Mouse (Mus musculus): Measurements from ENCODE around the gene Hltf. TPM values are rescaled to one million over a fixed set of nuclear protein-coding genes. Genes with fewer than 3 reads are reported as not detected.
"Not testable (repeated sequence)": the region's sequence is repeated elsewhere in the genome, so short reads cannot be mapped to it uniquely, and the experiment has no call there.

Gene Hltf
- total RNA-seq (2018; cell fraction: chromatin; rRNA removed) = 10 to 100 TPM; 13.0 to 96.9 (median 64.8) TPM
- 10 to 100 TPM; 13.2 to 28.1 (median 23.1) TPM for total RNA-seq (2018; cell fraction: cytosol; rRNA removed)
- 10 to 100 TPM; 14.9 to 68.2 (median 42.6) TPM for total RNA-seq (2018; cell fraction: nucleus; rRNA removed)
- polyA plus RNA-seq (2018) = 18.0 to 23.6 TPM (median 23.3 TPM) in 3 replicates

DNA sequence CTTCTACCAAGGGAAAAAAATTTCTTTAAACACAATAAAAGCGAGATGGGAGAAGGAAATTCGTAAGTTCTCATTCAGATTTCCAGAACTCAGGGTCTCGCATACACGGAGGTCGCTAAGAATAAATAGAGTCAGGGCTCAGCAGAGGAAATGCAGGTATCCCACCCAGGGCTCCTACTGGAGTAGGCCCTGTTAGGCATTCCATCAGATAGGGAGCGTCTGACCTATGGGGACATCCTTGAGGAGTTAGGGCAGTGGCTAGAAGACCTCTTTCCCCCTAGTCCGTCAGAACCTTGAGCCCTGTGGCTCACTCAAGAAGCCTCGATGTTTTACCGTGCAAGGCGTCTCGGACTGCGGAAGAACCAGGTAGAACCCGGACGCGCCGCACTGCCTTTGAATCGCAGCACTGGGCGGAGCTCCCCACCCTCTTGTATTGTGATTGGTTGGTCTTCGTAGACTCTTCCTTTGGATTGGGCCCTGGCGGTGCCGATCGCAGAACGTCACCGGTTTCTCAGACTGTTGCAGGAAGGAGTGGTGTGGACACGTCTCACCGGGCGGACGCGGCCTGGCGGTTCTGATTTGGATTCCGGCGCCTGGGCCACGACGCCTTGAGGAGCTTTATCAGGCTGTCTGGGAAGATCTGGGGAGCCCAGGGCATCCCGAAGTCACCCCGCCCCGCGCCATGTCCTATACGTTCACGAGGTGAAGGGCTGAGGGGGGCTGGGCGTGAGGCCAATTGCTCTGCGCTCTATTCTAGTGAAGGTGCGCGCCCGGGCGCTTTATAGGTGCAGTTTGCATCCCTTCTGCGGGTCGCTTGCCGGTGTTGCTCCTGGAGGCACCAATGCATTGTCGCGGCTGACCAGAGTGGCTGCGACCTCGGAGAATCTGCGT is at the start of gene Hltf:
Gene Hltf (plus strand): TSS at position 506 of the 891 bp plus-strand sequence.
- under 1% methylated on average over 51 of the region's 54 CpGs for WGBS (ENCODE audit: missing documents)
- Histone ChIP-seq H3K4me3 (ENCODE audit: inconsistent target) (peak within 1 kb of the TSS; percentile 87), H3K36me3 (ENCODE audit: inconsistent target) (peaks cover 13% of the 10 kb centered on the region; the same call in 1 of the 2 replicates), H3K27ac (peak within 1 kb of the TSS; percentile 57), H3K79me2 (ENCODE audit: inconsistent target) (peaks cover 16% of the 10 kb centered on the region)

DNA sequence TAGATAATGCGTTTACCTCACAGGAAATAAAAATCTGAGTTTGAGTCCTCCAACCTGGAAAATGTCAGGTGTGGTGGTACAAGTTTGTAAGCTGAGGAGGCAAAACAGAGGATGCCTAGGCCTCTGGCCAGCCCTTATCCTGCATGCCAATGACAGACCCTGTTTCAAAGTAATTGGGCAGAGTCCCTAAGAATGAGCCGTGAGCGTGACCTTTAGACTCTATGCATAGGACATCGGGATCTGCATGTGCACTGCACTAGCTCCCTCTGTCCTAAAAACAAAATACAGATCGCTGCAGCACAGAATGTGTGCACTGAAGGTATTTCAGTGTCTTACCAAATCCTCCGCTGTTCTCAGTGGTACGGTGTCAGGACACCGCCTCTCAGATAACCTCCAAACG is 47.1 kb upstream of the Hltf start:
- WGBS (ENCODE audit: missing documents) = 97% methylated on average over 9 of the region's 9 CpGs
- Histone ChIP-seq H3K4me3 (ENCODE audit: inconsistent target) (no peak overlapping the region), H3K36me3 (ENCODE audit: inconsistent target) (peaks cover 67% of the 10 kb centered on the region), H3K79me2 (ENCODE audit: inconsistent target) (no peaks in the 10 kb centered on the region; the same call in 1 of the 2 replicates), H3K27ac (no peak overlapping the region)

DNA sequence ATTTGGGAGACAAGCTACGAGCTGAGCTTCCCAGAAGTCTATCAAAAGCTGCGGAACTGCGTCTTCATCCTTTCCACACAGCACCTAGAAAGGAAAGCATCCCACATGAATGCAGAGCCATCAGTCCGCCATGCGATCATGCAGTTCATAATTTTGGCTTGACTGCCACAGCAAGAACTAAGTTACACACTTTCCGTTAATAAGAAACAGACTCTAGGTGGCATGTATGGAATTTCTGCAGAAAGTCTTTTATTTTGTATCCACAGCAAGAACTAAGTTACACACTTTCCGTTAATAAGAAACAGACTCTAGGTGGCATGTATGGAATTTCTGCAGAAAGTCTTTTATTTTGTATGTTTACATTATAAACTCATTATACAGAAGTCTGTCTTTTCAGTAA is 46.7 kb upstream of the Hltf start:
- WGBS (ENCODE audit: missing documents) = 94% methylated on average over 7 of the region's 7 CpGs
- not testable (repeated sequence) for H3K27ac ChIP-seq; H3K4me3 ChIP-seq (ENCODE audit: inconsistent target); H3K79me2 ChIP-seq (ENCODE audit: inconsistent target)
- peaks cover 71% of the 10 kb centered on the region for H3K36me3 ChIP-seq (ENCODE audit: inconsistent target)

DNA sequence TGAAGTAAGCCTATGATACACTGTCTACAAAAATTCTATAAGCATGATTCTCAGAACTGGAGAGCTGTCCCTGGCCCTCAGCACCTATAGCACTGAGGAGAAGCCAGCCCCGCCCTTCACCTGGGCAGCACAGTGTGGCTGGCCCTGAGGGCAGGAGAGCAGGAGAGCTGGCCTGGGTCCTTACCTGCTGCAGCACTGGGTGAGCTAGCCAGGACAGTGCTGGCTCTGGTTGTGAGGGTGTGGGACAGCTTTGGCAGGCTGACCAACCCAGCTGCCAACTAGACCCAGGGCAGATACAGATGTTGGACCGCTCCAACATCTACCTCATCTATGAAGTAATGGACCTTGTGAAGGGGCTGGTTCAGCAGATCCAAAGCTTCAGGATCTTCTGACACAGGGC is 43.2 kb upstream of the Hltf start:
- Histone ChIP-seq H3K79me2 (ENCODE audit: inconsistent target) (no peaks in the 10 kb centered on the region; the same call in 1 of the 2 replicates), H3K36me3 (ENCODE audit: inconsistent target) (peaks cover 79% of the 10 kb centered on the region), H3K4me3 (ENCODE audit: inconsistent target) (no peak overlapping the region), H3K27ac (no peak overlapping the region)
- 92% methylated on average over 2 of the region's 2 CpGs for WGBS (ENCODE audit: missing documents)

DNA sequence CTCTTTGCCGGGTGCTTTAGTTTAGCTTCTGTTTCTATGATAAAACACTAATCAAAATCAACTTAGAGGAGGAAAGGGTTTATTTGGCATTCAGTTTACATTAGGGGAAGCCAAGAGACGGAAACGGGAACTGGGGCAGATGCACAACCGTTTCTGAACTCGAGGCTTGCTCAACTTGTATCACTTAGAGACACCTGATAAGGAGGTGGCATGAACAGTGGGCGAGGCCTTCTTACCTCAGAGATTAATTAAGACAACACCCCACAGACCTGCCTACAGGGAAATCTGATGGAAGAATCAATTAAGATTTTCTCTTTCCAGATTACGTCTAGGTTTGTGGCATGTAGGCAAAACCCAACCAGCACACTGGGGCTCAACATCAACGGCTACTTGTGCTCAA is 39.5 kb upstream of the Hltf start:
- Histone ChIP-seq H3K36me3 (ENCODE audit: inconsistent target) (peaks cover 84% of the 10 kb centered on the region), H3K27ac (no peak overlapping the region), H3K4me3 (ENCODE audit: inconsistent target) (no peak overlapping the region), H3K79me2 (ENCODE audit: inconsistent target) (peaks cover 35% of the 10 kb centered on the region; the same call in 1 of the 2 replicates)
- 86% methylated on average over 8 of the region's 8 CpGs for WGBS (ENCODE audit: missing documents)

DNA sequence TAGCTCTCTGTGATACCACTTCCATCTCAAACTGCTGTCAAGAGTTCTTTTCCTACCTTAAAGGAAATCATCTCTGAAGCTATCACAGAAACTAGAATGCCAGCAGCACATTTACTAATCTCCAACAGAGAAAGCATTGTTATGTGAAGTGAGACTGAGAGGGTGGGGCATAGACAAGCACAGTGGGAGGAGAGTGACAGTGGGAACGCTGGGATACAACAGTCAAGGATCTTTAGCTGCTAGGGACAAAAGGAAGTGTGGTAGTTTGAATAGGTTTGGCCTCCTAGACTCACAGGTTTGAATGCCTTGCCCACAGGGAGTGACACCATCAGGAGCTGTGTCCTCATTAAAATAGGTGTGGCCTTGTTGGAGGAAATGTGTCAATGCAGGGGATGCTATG is 33.8 kb upstream of the Hltf start:
- no peak overlapping the region for H3K27ac ChIP-seq
- H3K79me2 ChIP-seq (ENCODE audit: inconsistent target) = peaks cover 65% of the 10 kb centered on the region
- H3K4me3 ChIP-seq (ENCODE audit: inconsistent target) = no peak overlapping the region
- peaks cover 61% of the 10 kb centered on the region for H3K36me3 ChIP-seq (ENCODE audit: inconsistent target)
- 86% methylated on average over 1 of the region's 1 CpGs for WGBS (ENCODE audit: missing documents)

DNA sequence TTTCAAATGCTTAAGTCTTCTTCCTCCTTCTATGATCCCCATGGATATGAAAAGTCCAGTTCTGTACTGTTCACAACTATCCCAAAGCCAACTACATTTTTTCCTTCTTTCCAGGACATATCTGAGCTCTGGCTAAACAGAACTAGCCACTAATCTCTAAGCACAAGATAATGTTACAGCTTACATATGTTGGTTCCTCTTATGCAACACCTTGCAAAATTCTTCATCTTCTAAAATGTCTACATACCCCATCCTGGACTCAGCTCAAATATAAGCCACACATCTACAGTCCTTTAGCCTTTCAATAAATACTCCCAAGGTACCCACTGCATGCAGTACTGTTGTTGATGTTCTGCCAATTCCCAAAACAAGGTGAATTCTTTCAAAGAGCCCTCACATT is 31.1 kb upstream of the Hltf start:
- Histone ChIP-seq H3K79me2 (ENCODE audit: inconsistent target) (peaks cover 69% of the 10 kb centered on the region), H3K36me3 (ENCODE audit: inconsistent target) (peaks cover 41% of the 10 kb centered on the region), H3K4me3 (ENCODE audit: inconsistent target) (no peak overlapping the region), H3K27ac (peak overlapping the region; percentile 98)

DNA sequence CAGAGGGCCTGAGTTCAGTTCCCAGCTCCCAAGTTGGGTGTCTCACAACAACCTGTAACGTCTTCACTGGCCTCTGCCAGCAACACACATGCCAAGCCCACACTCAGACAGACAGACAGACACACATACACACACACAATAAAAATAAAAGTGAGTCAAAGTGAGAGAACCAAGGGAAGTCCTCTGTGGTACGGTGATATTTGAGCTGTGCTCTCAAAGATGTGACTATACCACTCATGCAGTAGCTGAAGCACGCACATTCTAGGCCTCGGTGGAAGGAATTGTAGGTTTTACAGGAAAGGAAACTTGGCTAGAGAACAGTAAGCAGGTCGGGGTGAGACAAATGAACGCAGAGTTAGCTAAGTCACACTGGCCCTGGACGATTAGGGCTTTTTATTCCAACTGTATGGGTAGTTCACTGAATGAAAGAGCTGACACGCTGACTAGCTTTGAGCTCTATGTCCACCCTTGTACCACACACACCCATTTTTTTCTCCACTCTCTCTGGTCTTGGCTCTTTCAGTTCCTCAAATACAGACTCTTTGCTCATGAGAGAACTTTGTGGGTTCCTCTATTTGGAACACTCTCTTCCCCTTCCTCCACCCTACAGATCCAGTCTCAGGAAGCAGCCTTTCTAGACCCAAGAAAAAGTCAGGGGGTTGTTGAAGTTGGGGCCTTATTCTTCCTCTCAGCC is 30.5 kb upstream of the Hltf start:
- WGBS (ENCODE audit: missing documents) = 9% methylated on average over 8 of the region's 8 CpGs
- H3K36me3 ChIP-seq (ENCODE audit: inconsistent target) = peaks cover 34% of the 10 kb centered on the region
- peak overlapping the region; percentile 98 for H3K27ac ChIP-seq
- H3K79me2 ChIP-seq (ENCODE audit: inconsistent target) = peaks cover 70% of the 10 kb centered on the region
- H3K4me3 ChIP-seq (ENCODE audit: inconsistent target) = no peak overlapping the region

DNA sequence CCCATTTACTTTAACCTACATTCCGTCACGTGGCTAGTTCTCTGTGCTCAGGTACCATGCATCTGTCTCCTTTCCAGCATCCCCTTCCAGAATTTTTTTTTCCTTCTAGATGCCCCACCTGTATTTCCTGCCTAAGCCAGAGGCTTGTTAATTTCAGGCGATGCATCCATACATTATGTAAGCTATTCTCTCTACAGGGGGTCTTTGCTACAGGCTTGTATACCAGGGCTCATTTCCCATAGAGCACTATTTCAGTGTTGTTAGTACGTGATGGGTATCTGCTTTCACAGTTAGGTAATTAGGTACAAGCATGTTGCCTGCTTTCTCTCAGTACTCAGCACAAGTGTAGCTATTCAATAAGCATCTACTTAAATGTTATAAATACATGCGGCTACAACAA is 29.8 kb upstream of the Hltf start:
- peaks cover 27% of the 10 kb centered on the region for H3K36me3 ChIP-seq (ENCODE audit: inconsistent target)
- H3K4me3 ChIP-seq (ENCODE audit: inconsistent target) = no peak overlapping the region
- H3K27ac ChIP-seq = peak overlapping the region; percentile 98
- 66% methylated on average over 5 of the region's 5 CpGs for WGBS (ENCODE audit: missing documents)
- H3K79me2 ChIP-seq (ENCODE audit: inconsistent target) = peaks cover 70% of the 10 kb centered on the region

DNA sequence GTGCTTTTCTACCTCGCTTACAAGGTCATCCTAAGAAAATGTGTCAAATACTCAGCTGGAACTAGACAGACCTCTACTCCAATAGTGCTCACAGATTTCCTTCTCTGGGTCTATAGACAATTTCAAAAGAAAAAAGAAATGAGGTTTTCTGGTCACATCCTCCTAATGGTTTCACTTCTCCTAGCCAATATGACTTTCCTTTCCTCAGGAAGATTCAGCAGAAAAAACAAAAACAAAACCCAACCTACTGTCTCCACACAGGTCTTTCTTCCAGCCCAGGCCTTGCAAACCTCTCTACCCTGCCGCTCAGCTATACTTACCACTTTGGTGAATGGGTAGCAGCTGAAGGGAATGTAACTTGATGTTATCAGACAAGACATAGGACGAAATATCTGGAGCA is 29.0 kb upstream of the Hltf start:
- Histone ChIP-seq H3K27ac (peak overlapping the region; percentile 98), H3K79me2 (ENCODE audit: inconsistent target) (peaks cover 70% of the 10 kb centered on the region), H3K36me3 (ENCODE audit: inconsistent target) (peaks cover 19% of the 10 kb centered on the region), H3K4me3 (ENCODE audit: inconsistent target) (no peak overlapping the region)
- 27% methylated on average over 3 of the region's 3 CpGs for WGBS (ENCODE audit: missing documents)

DNA sequence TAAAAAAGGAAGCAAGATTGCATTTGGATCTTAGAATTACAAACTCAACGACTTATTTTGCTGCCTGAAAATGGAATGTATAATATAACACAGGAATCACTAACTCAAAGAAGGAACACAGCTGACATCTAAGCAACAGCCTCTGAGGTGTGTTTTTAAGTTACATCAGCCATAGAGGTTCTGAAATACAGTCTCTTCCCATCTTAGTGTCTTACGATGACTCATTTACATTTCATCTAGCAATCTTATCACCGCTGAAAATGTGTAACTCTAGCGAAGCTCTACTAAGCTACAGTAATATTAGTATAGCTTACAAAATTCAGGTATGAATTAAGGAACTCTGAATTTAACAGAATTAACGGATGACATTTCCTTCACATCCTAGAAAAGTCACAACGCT is 26.8 kb upstream of the Hltf start:
- no peak overlapping the region for H3K4me3 ChIP-seq (ENCODE audit: inconsistent target)
- 64% methylated on average over 6 of the region's 6 CpGs for WGBS (ENCODE audit: missing documents)
- no peaks in the 10 kb centered on the region for H3K36me3 ChIP-seq (ENCODE audit: inconsistent target)
- peaks cover 58% of the 10 kb centered on the region for H3K79me2 ChIP-seq (ENCODE audit: inconsistent target)
- no peak overlapping the region for H3K27ac ChIP-seq

DNA sequence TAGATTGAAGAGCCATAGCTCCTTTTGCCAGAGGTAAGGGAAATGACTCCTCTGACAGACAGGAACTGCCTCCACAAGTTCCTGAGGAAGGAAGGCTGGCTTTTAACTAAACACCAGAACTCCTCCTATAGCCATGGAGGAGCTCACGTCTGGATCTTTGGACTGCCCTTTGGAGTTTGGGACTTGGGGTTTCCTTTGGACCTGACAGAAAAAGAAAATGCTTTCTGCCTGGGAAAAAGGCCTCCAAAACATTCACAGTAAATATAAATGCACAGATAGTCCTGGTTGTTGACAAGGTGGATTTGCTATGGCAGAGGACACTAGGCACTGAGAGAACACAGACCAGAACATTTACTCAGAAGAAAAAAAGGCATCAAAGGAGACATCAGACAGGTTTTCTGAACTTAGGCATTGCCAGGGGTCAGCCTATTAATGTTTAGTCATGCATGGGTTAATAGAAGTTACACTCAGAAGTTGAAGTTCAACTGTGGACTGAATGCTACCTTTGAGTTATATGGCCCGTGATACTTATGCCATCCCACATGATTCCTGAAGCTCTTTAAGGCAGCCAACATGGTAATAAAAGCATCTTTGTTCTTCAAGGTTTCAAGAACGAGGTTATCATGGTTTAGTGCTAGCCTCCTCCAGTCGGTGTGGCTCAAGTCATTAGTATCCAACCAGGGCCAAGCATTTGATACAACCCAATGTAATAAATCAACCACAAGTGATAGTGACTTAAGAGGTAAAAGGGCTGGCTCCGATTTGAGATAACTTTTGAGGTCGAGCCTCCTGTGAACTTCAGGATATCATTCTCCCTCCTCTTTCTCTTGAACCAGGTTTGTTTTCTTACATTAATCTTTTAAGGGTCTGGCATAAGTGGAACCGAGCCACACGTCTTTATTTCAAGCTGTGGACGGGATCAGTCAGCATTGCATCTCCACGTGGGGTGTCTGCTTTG is 23.6 kb upstream of the Hltf start:
- peak overlapping the region; percentile 81 for H3K27ac ChIP-seq
- H3K79me2 ChIP-seq (ENCODE audit: inconsistent target) = peaks cover 55% of the 10 kb centered on the region
- H3K4me3 ChIP-seq (ENCODE audit: inconsistent target) = peak overlapping the region; percentile 63
- WGBS (ENCODE audit: missing documents) = 2% methylated on average over 10 of the region's 10 CpGs
- H3K36me3 ChIP-seq (ENCODE audit: inconsistent target) = no peaks in the 10 kb centered on the region

DNA sequence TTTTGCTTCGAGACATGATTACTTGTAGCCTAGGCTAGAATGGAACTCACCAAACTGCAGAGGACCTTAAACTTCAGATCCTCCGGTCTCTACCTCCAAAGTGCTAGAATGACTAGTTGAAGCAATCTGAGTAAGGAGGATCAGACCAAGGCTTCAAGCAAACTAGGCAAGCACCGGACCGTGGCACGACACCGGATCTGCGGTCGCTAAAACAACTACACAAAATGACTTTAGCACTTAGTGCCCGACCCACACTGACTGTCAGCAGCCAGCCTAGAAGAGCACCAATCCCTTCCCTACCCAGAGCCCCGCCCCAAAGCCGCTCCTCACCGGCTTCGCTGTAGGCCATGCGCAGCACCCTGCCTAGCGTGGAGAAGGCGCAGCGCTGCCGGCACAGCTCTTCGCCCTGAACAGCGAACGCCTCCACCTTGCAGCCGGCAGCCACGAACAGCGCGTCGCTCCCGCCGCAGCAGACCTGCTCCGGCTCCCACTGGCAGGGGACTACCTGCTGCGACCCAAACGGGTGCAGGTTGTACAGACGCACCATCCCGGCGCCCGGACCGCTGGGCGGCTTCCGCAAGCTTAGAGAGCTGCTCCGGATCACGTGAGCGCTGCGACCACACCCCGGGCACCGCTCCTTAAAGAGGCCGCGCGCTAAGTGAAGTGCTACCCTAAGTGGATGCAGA is 22.7 kb upstream of the Hltf start, which contains the start of gene Hps3:
Gene Hps3 (minus strand): TSS at position 597 of the 686 bp plus-strand sequence.
- Histone ChIP-seq H3K27ac (peak within 1 kb of the TSS; percentile 81), H3K79me2 (ENCODE audit: inconsistent target) (peaks cover 48% of the 10 kb centered on the region), H3K36me3 (ENCODE audit: inconsistent target) (no peaks in the 10 kb centered on the region), H3K4me3 (ENCODE audit: inconsistent target) (peak within 1 kb of the TSS; percentile 63)
- WGBS (ENCODE audit: missing documents) = 1% methylated on average over 39 of the region's 47 CpGs

Measured in macrophage (primary cell).